Mouse (Mus musculus): ENCODE data around the gene Zc3h12d. TPM values are rescaled to one million over a fixed set of nuclear protein-coding genes. Genes with fewer than 3 reads are reported as not detected.

The Zc3h12d gene
- polyA plus RNA-seq, 1 experiment, result not detected

- H3ac ChIP-seq (ENCODE audit: control insufficient read depth, insufficient read length, low read depth), result no peak overlapping the region
- no peaks in the 10 kb centered on the region for H3K79me2 ChIP-seq (ENCODE audit: control insufficient read depth, insufficient read depth)
- H3K4me3 ChIP-seq (ENCODE audit: insufficient read depth, poor library complexity, severe bottlenecking), result no peak overlapping the region
- no peaks in the 10 kb centered on the region for H3K79me3 ChIP-seq (ENCODE audit: low read depth)
- peaks cover 43% of the 10 kb centered on the region for H3K36me3 ChIP-seq (ENCODE audit: control insufficient read depth, insufficient read depth)
- H3K27me3 ChIP-seq (ENCODE audit: control insufficient read depth, insufficient read depth, insufficient read length), result no peaks in the 10 kb centered on the region
- TF ChIP-seq MAX (IDR thresholded peaks at IDR 0.05), result no peak
- no peak for TF ChIP-seq USF1 (IDR thresholded peaks at IDR 0.05; ENCODE audit: low read depth)
- TF ChIP-seq MYOG (IDR thresholded peaks at IDR 0.05; ENCODE audit: control insufficient read depth, extremely low read depth, insufficient read length), result no peak
- TF ChIP-seq CTCF (IDR thresholded peaks at IDR 0.05; ENCODE audit: control insufficient read depth, insufficient read depth, insufficient read length), result no peak
- TF ChIP-seq CEBPB (IDR thresholded peaks at IDR 0.05; ENCODE audit: low read depth), result no peak
- TF ChIP-seq MYOD1 (IDR thresholded peaks at IDR 0.05; ENCODE audit: control insufficient read depth, insufficient read length, low read depth), result no peak
- no peak for TF ChIP-seq FOSL1 (IDR thresholded peaks at IDR 0.05; ENCODE audit: insufficient read depth, low read length, poor library complexity, severe bottlenecking)
Observed at GRCm38 (mm10) chr10:7904157-7904556, 71.9 kb downstream of the Zc3h12d start.

GRCm38 (mm10) chr10:7907151-7907550, 74.9 kb downstream of the Zc3h12d start:
- Histone ChIP-seq H3K79me3 (ENCODE audit: low read depth) (peaks cover 2% of the 10 kb centered on the region), H3K36me3 (ENCODE audit: control insufficient read depth, insufficient read depth) (peaks cover 69% of the 10 kb centered on the region), H3ac (ENCODE audit: control insufficient read depth, insufficient read length, low read depth) (no peak overlapping the region), H3K79me2 (ENCODE audit: control insufficient read depth, insufficient read depth) (peaks cover 15% of the 10 kb centered on the region), H3K4me3 (ENCODE audit: insufficient read depth, poor library complexity, severe bottlenecking) (no peak overlapping the region), H3K27me3 (ENCODE audit: control insufficient read depth, insufficient read depth, insufficient read length) (no peaks in the 10 kb centered on the region)
- TF ChIP-seq MYOD1 (IDR thresholded peaks at IDR 0.05; ENCODE audit: control insufficient read depth, insufficient read length, low read depth) (no peak), CEBPB (IDR thresholded peaks at IDR 0.05; ENCODE audit: low read depth) (no peak), MYOG (IDR thresholded peaks at IDR 0.05; ENCODE audit: control insufficient read depth, extremely low read depth, insufficient read length) (no peak), CTCF (IDR thresholded peaks at IDR 0.05; ENCODE audit: control insufficient read depth, insufficient read depth, insufficient read length) (no peak), MAX (IDR thresholded peaks at IDR 0.05) (no peak), USF1 (IDR thresholded peaks at IDR 0.05; ENCODE audit: low read depth) (no peak), FOSL1 (IDR thresholded peaks at IDR 0.05; ENCODE audit: insufficient read depth, low read length, poor library complexity, severe bottlenecking) (no peak)

- no peak overlapping the region for H3ac ChIP-seq (ENCODE audit: control insufficient read depth, insufficient read length, low read depth)
- peaks cover 54% of the 10 kb centered on the region for H3K79me2 ChIP-seq (ENCODE audit: control insufficient read depth, insufficient read depth)
- H3K36me3 ChIP-seq (ENCODE audit: control insufficient read depth, insufficient read depth), result peaks cover 71% of the 10 kb centered on the region
- peaks cover 17% of the 10 kb centered on the region for H3K79me3 ChIP-seq (ENCODE audit: low read depth)
- H3K27me3 ChIP-seq (ENCODE audit: control insufficient read depth, insufficient read depth, insufficient read length), result no peaks in the 10 kb centered on the region
- H3K4me3 ChIP-seq (ENCODE audit: insufficient read depth, poor library complexity, severe bottlenecking), result no peak overlapping the region
- TF ChIP-seq CTCF (IDR thresholded peaks at IDR 0.05; ENCODE audit: control insufficient read depth, insufficient read depth, insufficient read length) (no peak), USF1 (IDR thresholded peaks at IDR 0.05; ENCODE audit: low read depth) (no peak), FOSL1 (IDR thresholded peaks at IDR 0.05; ENCODE audit: insufficient read depth, low read length, poor library complexity, severe bottlenecking) (no peak), MYOG (IDR thresholded peaks at IDR 0.05; ENCODE audit: control insufficient read depth, extremely low read depth, insufficient read length) (no peak), MAX (IDR thresholded peaks at IDR 0.05) (no peak), CEBPB (IDR thresholded peaks at IDR 0.05; ENCODE audit: low read depth) (no peak), MYOD1 (IDR thresholded peaks at IDR 0.05; ENCODE audit: control insufficient read depth, insufficient read length, low read depth) (no peak)
Observed at GRCm38 (mm10) chr10:7911268-7911667, 79.0 kb downstream of the Zc3h12d start.

Small RNAs within 50 kb of the gene (microRNA-seq; reads per million reads assigned to microRNA genes)
- gene Mir5104 (ENCODE audit: borderline microRNAs expressed), result 0.32 reads per million

Other genes with a start within 250 kb of the Zc3h12d start
- 7.9 TPM for gene Lrp11, start 242.7 kb upstream of the Zc3h12d start, polyA plus RNA-seq (2012; fragmentation: generic; extraction: Trizol)
- gene Nup43, start 165.0 kb upstream of the Zc3h12d start, polyA plus RNA-seq (2012; fragmentation: generic; extraction: Trizol), result 35.1 TPM
- 84.2 TPM for gene Pcmt1, start 151.3 kb upstream of the Zc3h12d start, polyA plus RNA-seq (2012; fragmentation: generic; extraction: Trizol)
- 7.1 TPM for gene Lats1, start 151.3 kb upstream of the Zc3h12d start, polyA plus RNA-seq (2012; fragmentation: generic; extraction: Trizol)
- gene Katna1, start 106.5 kb upstream of the Zc3h12d start, polyA plus RNA-seq (2012; fragmentation: generic; extraction: Trizol), result 16.1 TPM
- 14.5 TPM for gene Ginm1, start 39.6 kb upstream of the Zc3h12d start, polyA plus RNA-seq (2012; fragmentation: generic; extraction: Trizol)
- gene Ppil4, start 39.6 kb upstream of the Zc3h12d start, polyA plus RNA-seq (2012; fragmentation: generic; extraction: Trizol), result 4.6 TPM
- 19.1 TPM for gene Tab2, start 123.8 kb downstream of the Zc3h12d start, polyA plus RNA-seq (2012; fragmentation: generic; extraction: Trizol)

All from C2C12 (cell line).